Mouse (Mus musculus) brain, embryonic 14.5 days (tissue): ENCODE results near the gene Spag5.

Experiments used
- CTCF ChIP-seq: fragments of 200-500 bp; IDR thresholded peaks from 2 replicates; pipeline ENCODE4 v1.5.1; 2012; ENCODE audit warnings: inconsistent platforms, mild to moderate bottlenecking, moderate library complexity, borderline replicate concordance; ENCODE audit not compliant: insufficient read depth, insufficient read length; ENCODE audit errors: extremely low read depth
- POLR2A ChIP-seq: fragments of 200-500 bp; IDR thresholded peaks from 2 replicates; pipeline ENCODE4 v1.6.1; 2012; ENCODE audit warnings: mild to moderate bottlenecking, inconsistent platforms, borderline replicate concordance; ENCODE audit not compliant: poor library complexity, insufficient read depth, insufficient read length, severe bottlenecking; ENCODE audit errors: extremely low read depth

DNA sequence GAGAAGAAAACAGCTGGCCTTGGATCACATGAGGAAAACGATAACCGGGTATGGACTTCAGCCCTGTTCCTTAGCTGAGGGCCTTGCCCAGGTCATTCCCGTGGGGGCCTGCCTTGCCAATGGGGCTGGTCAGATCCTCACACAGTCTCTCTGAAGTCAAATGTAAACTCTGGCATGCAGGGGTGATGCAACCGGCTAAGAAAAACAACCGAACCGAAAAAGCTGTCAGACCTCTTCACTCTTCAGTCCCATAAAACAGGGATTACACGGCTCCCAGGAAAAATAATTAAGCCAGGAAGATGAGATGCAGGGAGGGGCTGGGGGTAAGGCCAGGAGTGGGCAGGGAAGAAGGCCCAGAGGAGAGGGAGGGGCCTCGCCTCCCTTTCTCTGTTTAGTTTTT, 62.8 kb downstream of the Spag5 start:
- TF ChIP-seq CTCF (no peak), POLR2A (no peak)
